Mouse (Mus musculus) monocyte, adult 5-6 weeks (primary cell): ENCODE data around the gene Txndc2. TPM values are rescaled to one million over a fixed set of nuclear protein-coding genes. Genes with fewer than 3 reads are reported as not detected.

ENCODE experiments used
- ATAC-seq: fragments of 153-309, 156-312 bp; replicated peaks from 2 replicates; pipeline ENCODE4 v1.8.0; 2017; ENCODE audit warnings: mild to moderate bottlenecking; ENCODE audit not compliant: low TSS enrichment, insufficient number of reproducible peaks, severe bottlenecking, poor library complexity, low FRiP score
- total RNA-seq: library from RNA; stranded (forward); fragments of 200-1000, 200-491, 200-594 nt; gene quantifications from 3 replicates; pipeline ENCODE4 v1.2.3, GENCODE M21; 2017

Txndc2 gene
- total RNA-seq, 1 experiment from 2014 or later = 0.38 TPM

DNA sequence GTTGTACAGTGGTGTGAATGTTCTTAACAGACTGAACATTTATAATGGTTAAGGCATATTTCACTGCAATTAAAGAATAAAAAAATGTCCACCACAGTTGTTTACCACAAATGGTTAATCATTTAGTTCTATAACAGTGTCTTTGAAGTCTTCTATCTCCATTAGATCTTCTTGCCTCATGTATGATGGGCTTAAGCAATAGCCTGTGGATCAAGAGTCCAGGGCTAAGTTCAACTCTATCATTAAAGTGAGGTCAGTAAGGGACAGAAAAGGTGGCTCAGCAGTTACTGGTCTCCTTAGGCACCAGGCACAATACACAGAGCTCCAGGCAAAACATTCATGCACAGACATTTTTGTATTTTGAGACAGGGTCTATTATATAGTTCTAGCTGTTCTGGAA lies 18.8 kb downstream of the Txndc2 start:
- no peak for ATAC-seq

DNA sequence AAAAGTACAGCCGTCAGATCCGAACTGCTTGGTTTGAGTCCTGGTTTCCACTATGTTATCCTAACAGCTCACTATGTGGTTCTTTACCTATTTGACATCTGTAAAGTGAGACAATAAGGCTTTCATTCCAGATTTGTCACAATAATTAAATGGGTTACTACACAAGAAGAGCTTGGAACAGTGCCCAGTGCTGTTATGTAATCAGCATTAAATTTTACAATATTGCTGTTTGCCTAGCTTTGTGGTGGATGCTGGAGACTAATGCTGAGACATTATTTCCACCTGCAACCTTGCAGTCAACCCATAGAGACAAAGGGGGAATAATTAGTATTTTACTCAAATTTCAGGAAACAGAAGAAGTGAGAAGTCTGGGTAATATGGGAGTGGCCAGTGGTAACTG lies 23.5 kb downstream of the Txndc2 start:
- no peak for ATAC-seq

DNA sequence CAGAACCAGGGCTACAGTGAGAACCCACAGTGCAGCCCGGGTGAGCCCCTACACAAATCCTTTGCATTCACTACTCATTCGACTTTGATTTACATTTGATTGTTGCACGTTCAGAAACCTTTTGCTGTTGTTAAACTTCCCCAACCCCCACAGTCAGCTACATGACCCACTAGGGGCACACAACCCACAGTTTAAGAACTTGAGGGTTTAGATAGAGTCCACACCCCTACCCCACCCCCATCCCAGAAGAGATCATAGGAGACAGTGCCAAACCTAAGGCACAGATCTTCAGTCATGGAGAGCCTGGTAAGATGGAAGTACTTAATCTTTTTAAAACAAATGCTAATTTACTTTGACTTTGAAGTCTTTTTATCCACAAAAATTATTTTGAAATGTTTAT lies 26.3 kb downstream of the Txndc2 start:
- ATAC-seq = no peak

DNA sequence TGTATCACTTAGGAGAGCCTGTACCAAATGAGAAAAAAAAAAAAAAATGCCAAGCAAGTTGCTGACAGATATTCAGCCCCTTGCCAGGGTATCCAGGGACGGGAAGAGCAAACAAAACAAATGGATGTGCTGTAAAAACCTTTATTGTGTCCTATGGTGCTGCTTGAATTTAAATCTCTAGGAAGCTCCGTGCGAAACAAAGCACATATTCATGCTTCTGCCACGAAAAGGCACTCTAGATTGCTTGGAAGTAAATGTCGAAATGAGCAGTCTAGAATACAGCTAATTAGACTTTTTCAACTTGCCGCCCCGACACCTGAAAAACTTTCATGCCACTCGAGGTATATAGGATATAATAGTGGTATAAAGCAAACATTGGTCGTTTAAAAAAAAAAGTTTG lies 27.5 kb downstream of the Txndc2 start:
- ATAC-seq = no peak

DNA sequence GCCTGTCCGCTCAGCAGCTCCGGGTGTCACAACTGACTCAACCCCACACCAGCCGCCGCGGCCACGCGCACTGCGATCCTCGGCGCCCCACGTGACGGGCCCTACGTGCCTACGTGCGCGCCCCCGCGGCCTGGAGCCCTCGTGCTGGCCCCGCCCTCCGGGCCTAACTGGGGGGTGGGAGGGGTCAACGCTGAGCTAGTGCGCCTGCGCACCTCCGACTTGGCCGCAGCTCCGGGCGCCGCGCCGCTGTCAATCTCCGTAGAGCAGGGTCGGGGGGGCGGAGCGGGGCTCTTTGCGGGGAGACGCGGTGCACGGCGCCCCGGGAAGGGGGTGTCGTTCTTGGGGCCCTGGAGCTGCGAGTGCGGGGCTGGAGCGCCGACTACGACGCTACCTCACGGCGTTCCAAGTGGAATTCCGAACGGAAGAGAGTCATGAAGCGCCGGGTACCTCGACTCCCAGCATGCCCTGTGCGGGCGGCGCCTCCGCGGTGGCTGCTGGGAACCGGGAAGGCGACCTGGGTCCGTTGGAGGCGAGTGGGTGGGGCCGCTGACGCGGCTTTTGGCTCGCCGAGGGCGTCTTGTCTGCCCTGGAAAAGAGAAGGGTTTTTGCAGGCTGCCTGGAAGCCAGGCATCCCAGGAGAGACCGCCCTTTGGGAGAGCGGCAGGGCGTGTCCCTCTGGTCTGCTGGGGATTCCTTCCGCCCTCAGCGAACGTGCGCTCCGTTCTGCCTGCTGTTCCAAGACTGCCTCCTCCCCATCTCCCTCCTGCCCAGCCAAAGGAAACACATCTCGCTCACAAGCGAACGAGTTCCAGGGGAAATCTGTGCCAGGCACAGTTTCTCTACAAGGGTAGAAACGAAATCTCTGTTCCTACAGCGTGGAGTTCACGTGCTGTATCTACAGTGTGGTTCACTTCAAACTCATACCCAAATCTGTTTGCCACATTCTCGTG lies 28.2 kb downstream of the Txndc2 start, which contains the start of gene Vapa:
Gene Vapa (minus strand): TSS at position 93 of the 950 bp plus-strand sequence.
- peak; percentile 77 for ATAC-seq

DNA sequence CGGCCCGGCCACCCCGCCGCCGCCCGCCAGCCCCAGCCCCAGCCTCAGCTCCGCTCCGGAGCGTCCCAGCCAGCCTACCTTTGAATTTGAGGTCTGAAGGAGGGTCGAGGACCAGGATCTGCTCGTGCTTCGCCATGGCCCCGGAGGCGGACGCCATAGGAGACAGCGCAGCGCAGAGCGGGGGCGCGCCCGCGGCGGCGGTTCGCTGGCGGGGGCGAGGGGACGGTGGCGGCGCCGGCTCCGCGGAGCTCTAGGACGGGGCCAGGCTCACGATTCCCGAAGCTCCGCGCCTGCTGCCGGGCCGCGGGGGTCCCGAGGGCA lies 28.9 kb downstream of the Txndc2 start:
- no peak for ATAC-seq

DNA sequence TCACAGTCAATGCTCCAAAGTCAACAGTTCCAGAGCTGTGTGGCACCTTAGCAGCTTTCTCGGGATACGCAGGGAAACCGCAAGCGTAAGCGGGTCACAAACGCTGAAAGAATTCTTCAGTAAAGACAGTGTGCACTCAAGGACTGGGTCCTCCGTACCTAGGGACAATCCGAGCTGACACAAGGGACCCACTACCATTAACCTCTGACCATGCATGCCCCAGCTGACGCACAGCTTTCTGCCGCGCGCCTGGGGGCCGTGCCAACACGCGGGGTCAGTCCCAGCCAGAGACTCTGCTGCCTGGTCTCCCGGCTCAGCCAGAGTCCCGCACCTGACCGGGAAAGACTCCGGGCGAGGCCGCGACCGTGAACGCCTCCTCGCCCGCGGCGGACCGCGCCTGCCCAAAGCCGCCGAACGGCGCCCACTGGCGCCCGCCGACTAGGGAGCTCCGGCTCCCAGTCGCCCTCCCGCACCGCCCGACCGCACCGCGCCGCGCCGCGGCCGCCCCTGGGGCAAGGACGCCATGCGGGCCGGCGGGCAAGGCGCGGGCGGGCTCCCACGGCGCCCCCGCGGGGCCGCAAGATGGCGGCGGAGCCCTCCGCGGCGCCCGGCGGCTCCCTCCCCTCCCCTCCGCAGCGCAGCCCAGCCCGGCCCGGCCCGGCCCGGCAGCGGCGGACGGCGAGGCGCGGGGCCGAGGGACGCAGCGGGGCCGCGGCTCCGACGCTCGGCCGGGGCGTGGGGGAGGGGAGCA lies 29.4 kb downstream of the Txndc2 start:
- 0 out of 2 replicates have a peak, but pooled peaks have one; percentile 7 for ATAC-seq

DNA sequence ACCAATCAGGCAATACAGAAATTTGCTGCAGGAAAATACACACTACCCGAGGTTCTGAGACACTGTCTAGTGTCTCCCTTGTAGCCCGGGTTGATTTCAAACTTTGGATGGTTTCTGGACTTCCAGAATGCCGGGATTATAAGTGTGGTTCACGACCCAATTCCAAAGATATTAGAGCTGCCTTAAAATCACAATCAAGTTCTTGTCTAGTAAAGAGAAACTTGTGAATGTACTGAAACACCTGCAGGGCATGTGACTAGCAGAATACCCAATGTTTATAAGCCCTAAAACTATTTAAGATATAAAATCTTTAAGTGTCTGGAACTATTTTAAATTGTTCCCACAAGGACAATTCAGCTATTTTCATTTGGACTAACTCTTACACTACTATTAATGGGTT lies 30.2 kb downstream of the Txndc2 start:
- ATAC-seq = no peak

DNA sequence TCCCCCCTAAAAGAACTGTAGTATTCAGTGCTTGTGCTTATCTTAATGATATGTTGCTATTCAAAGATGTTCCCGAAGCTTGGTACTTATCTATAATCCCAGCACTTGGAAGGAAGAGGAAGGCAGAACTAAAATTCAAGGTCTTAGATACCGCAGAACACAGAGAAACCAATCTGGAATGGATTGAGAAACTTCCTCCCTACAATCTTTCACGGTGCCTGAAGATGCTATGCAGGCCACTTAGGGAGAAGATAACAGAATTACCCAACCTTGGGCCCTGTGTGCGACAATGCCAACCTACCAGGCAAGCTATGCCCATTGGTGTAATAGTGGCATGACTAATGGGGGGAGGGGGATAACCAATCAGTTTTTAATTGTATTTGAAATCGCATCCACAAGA lies 33.2 kb downstream of the Txndc2 start:
- ATAC-seq = no peak

DNA sequence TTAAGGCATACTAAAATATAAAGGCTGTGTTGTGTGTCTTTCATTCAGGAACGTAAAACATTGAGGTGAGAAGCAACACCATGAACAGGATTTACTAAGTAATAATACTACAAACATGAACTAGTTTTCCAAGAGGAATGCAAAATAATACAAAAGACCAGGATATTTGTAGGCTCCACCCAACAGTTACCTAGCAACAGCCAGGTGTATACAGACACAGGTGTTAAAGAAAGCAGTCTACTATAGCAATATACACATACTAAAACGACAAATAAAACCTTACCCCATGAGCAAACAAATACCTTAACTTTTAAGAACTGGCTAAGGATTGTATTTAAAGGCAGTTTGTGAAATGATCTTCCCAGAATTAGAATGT lies 33.7 kb downstream of the Txndc2 start:
- ATAC-seq = no peak

DNA sequence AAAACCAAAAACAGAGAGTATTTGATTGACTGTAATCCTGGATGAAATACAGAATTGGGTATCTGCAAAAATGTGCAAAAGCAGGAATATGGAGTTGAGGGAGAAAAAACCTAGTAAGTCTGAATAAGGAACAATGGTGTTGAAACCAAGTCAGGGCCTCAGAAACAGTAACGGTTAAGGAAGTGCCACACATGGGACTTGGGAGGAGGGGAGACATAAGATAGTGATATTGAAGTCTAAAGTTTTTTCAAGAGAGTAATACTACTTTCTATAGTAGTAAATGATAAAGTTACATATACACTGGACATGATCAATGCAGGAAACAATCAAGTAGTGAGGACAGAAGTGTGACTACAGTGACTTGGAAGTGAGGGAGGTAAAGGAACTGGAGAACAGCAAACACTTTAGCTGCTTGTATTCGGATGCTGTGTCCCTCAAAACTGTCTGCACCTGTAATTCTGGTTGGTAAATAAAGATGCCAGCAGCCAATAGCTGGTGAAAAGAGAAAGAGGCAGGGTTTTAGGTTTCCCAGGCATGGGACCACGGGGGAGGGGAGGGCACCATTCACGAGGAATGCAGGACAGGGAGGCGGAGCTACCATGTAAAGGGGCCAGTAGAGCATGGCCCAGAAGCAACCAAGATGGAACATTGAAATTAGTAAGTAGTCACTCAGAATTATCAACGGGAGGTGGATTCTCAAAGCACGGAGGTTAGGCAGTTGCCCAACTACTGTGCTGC lies 34.2 kb downstream of the Txndc2 start:
- ATAC-seq = no peak

DNA sequence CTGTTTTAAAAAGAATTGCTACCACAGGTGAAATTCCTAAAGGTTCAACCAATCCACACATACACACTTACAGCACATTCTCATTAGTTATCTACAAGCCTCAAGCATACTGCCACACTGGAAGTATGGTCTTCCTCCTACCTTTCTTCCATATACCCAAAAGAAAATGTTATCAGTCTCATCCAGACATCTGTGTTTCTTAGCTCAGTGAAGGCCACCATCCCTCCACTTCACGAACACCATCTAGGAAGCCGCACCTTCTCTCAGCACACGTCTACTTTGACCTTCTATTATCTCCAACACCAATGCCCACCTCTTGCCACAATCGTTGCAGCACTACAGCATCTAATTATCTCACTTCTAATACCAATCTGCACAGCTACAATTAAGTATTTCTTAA lies 36.0 kb downstream of the Txndc2 start:
- no peak for ATAC-seq

DNA sequence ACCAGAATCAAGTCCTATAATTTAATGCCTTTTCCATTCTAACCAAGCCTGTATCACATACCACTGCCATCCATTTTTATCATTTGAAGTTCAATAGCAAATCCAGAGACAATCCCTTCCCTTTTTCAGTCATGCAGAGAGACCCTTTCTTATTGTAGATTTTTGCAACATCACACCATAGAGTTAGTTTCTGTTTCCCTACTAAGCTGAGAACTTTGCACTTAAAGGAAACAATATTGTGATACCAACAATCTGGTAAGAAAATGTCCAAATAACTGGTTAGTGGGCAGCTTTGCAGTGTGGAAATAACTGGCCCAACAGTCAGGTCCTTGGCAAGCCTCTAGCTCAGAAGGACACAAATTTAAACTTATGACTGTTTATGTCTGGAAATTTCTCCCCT lies 37.1 kb downstream of the Txndc2 start:
- ATAC-seq = no peak

DNA sequence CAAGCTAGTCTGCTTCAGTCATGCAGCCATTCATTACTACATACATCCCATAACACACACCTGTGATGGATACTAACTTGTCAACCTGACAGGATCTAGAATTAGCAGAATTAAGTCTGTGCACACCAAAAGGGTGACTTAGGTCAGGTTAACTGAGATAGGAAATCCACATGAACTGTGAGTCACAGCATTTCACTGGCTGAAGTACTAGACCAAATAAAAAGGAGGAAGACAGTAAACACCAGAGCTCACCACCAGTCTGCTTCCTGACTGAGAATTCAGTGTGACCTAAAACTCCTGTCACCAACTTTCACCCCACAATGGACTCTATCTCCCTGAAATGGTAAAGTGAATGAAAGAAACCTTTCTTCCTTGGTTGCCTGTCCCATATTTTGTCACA lies 37.7 kb downstream of the Txndc2 start:
- ATAC-seq = peak; percentile 52

DNA sequence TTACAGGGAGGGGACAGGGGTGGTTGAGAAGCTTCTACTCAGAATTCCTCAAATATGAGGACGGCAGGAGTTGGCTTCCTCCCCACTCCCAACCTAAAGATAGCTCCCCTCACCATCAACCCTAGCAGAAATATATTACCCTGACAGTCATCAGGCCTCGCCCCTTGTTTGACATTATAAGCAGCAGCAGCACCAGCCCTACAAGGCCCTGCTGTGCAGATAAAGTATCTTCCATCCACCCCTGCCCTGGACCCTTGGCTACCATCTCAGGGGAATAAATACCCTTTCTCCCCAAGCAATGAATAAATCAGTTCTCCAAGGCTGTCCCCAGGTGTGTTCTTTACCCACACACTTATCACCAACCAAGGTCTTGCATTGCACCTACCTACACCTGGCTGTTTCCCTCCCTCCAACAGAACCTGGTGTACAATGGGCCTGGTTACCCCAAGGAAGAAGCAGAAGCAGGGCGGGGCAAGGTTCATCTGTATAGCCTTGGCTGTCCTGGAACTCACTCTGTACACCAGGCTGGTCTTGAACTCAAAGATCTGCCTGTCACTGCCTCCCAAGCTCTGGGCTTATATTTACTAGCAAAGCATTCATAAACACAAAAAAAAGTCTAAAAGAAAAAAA lies 44.0 kb downstream of the Txndc2 start:
- no peak for ATAC-seq

DNA sequence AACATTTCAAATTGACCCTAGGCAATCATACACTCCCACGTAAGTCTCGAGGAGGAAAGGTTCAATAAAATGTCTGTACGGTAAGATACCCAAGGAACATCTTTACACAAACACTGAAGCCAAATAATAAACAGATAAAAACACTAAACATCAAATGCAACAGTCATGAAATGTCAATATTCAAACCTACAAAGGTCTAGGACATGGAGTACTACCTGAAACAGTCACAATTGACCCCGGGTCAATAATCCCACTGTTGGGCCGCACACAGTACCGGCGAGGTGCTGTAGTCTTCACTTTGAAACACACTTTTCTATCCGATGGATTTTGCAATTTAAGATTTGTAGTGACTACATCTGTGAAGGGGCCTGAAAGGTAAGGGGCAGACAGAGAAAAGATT lies 47.3 kb downstream of the Txndc2 start:
- no peak for ATAC-seq
